Mouse (Mus musculus) CD8-positive naive resting alpha-beta T cell, adult 57 days (primary cell): ENCODE data around the gene Gins3. TPM values are rescaled to one million over a fixed set of nuclear protein-coding genes. Genes with fewer than 3 reads are reported as not detected.

Experiments
- total RNA-seq: library from RNA; stranded (reverse); gene quantifications from one replicate; pipeline ENCODE4 v1.2.4, GENCODE M21; 2023

The Gins3 gene
- 4.5 TPM for total RNA-seq

GRCm38 (mm10) chr8:95633262-95634062 lies at the start of gene Gins3:
Gene Gins3, plus strand, starts transcription at chr8:95633453.

GRCm38 (mm10) chr8:95676631-95677030 lies 43.4 kb downstream of the Gins3 start, which contains the start of gene Ndrg4:
Gene Ndrg4, plus strand, starts transcription at chr8:95676980.

Other genes with a start within 250 kb of the Gins3 start
- gene Cfap20, start 198.6 kb upstream of the Gins3 start, total RNA-seq = 49.7 TPM
- gene Csnk2a2, start 143.4 kb upstream of the Gins3 start, total RNA-seq = 74.6 TPM
- gene Ccdc113, start 99.4 kb upstream of the Gins3 start, total RNA-seq = not detected
- not detected for gene Prss54, start 57.1 kb upstream of the Gins3 start, total RNA-seq
- 0.24 TPM for gene Ndrg4, start 43.5 kb downstream of the Gins3 start, total RNA-seq
- gene Setd6, start 82.4 kb downstream of the Gins3 start, total RNA-seq = 36.2 TPM
- gene Cnot1, start 174.0 kb downstream of the Gins3 start, total RNA-seq = 278 TPM
- gene Sap18b, start 191.9 kb downstream of the Gins3 start, total RNA-seq = 91.4 TPM
- gene Slc38a7, start 220.1 kb downstream of the Gins3 start, total RNA-seq = 14.6 TPM